Mouse (Mus musculus): ENCODE results near the gene Lrp2bp.

The Lrp2bp gene

DNA sequence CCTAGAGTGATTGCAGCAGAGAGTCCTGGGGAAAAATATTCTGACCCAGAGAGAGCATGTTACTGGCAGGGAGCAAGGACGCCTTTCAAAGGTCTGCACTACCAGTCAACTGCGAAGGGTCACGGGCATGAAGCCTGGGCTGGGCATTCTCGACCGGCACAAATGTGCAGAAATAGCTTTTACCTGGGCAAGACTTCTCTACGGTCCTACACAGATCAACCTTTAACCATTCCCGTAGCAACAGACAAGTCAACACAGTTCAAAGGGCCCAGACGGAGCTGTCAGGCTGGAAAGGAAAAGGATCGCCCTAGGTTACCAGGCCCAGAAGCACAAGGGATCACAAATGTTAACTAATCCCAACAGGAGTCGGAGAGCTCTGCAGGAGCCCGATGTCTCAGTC, 37.1 kb downstream of the Lrp2bp start:
- DNase-seq, result no peak

DNA sequence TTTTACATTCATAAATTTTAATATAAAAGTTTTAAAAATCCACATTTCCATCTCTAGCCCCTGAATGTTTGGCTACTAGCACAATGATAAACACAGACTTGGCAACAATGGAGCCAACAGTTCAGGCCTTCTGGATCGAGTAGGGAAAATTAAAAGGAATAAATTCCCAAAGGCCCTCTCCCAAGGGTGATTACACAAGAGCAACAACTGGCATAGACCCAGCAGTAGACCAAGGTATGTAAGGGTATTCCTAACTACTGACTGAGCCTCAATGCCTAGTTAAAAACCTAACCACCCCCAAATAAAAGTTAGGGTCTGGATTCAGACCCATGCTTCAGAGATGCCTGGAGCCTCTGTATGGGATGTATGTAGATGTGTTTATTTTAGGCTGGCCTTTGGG, 40.6 kb downstream of the Lrp2bp start:
- no peak for DNase-seq

GRCm38 (mm10) chr8:46040260-46040659, 41.2 kb downstream of the Lrp2bp start:
- DNase-seq, result no peak

DNA sequence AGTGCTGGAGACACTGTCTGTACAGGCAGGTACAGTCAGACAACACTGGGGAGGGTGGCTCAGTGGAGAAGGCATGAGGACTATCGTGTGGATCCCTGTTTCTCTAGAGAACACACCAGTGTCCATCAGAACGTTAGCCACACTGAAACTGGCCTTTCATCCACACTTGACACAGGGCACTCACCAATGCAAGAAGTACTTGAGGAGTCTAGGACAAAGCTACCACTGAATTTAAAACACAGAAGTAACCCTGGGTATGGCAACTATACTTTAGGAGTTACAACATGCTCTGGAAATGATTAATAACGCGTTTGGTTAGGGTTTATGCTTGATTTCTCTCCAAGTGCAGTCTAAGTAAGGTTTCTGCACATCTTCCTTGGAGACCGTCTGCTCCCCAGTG, 73.7 kb downstream of the Lrp2bp start:
- no peak for DNase-seq

- DNase-seq, result no peak
These were observed 74.5 kb downstream of the Lrp2bp start for GRCm38 (mm10) chr8:46073540-46074140.

- DNase-seq, result no peak
These were observed 76.1 kb downstream of the Lrp2bp start for GRCm38 (mm10) chr8:46075223-46075622.

DNA sequence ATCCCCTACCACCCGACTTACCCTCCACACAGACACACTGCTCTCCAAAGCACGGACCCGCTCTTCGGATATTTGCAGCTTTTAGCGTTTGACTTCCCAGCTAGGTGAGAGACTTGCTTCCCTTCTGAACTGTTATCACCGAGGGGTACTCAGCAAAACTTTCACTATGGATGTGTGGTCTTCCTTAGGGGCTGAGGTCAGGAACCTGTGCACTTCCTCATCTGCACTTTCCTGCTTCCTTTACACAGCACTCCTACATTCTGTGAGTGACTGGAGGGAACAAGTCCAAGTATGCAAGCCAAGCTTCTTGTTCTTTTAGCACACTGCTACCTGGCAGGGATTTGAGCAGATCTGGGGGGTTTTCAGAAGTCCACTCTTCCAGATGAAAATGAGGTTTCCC, 79.8 kb downstream of the Lrp2bp start:
- no peak for DNase-seq

All from heart, adult 11 months (tissue).